Mouse (Mus musculus): Measurements from ENCODE around the gene Sema6d.

GRCm38 (mm10) chr2:124418319-124418718 is 328.6 kb downstream of the Sema6d start:
- TF ChIP-seq POLR2A (IDR thresholded peaks at IDR 0.05; ENCODE audit: insufficient read depth, low read depth, low read length) (no peak), CTCF (IDR thresholded peaks at IDR 0.05; ENCODE audit: insufficient read depth, low read depth, low read length) (no peak)

Data from olfactory bulb, adult 2 months (tissue).